Mouse (Mus musculus): ENCODE measurements around the gene Cdk4.
"Not testable (repeated sequence)": the region's sequence is repeated elsewhere in the genome, so short reads cannot be mapped to it uniquely, and the experiment has no call there.

DNA sequence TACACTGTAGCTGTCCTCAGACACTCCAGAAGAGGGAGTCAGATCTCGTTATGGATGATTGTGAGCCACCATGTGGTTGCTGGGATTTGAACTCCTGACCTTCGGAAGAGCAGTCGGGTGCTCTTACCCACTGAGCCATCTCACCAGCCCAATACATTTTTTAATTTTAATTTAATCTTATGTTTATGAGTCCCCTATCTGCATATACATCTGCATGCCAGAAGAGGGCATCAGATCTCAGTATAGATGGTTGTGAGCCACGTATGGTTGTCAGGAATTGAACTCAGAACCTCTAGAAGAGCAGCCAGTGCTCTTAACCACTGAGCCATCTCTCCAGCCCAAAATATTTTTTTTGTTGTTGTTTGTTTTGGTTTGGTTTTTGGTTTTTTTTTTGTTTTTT, 8.9 kb downstream of the Cdk4 start:
- not testable (repeated sequence) for TF ChIP-seq CTCF (IDR thresholded peaks at IDR 0.05; ENCODE audit: extremely low read depth, insufficient read depth, insufficient read length, insufficient replicate concordance); POLR2A (IDR thresholded peaks at IDR 0.05; ENCODE audit: low read depth, low read length)
